Mouse (Mus musculus): ENCODE results near the gene Gcdh. TPM values are rescaled to one million over a fixed set of nuclear protein-coding genes. Genes with fewer than 3 reads are reported as not detected.

Gcdh gene
- polyA plus RNA-seq, 1 experiment from 2014 or later: 73.0 TPM

- peak overlapping the region; percentile 61 for H3K4me2 ChIP-seq (ENCODE audit: low read depth, low read length)
- H3K27me3 ChIP-seq (ENCODE audit: control insufficient read depth, insufficient read depth, low read depth, low read length): no peaks in the 10 kb centered on the region
- H3K9ac ChIP-seq (ENCODE audit: low read depth, low read length): peak overlapping the region; percentile 91
- peaks cover 58% of the 10 kb centered on the region for H3K36me3 ChIP-seq (ENCODE audit: control insufficient read depth, insufficient read depth)
- no peaks in the 10 kb centered on the region for H3K9me3 ChIP-seq (replicated peaks; ENCODE audit: control insufficient read depth, low read length)
- peaks cover 64% of the 10 kb centered on the region for H3K4me1 ChIP-seq (ENCODE audit: control insufficient read depth, low read depth, low read length)
- peak overlapping the region; percentile 97 for H3K27ac ChIP-seq (ENCODE audit: low read length)
- no peak for ATAC-seq (ENCODE audit: low read depth)
- WGBS (ENCODE audit: insufficient replicate concordance): 76% methylated on average over 8 of the region's 8 CpGs
- H3K4me3 ChIP-seq (ENCODE audit: low read depth, low read length): peak overlapping the region; percentile 89
Measured at GRCm38 (mm10) chr8:84837149-84837911, 56.4 kb downstream of the Gcdh start.

Small RNA genes within 50 kb of the gene (microRNA-seq; reads per million reads assigned to microRNA genes)
- gene Gm24197 (not detected), gene Mir7069 (4.2 reads per million, percentile 15 among the genes with 10 or more reads in this experiment)

Other genes with a start within 250 kb of the Gcdh start
- gene Ier2, start 231.1 kb downstream of the Gcdh start, polyA plus RNA-seq (2015; fragmentation: Nextera tagmentation; extraction: Ambion mirVana): 17.3 and 20.3 TPM in 2 replicates
- gene Trmt1, start 207.6 kb downstream of the Gcdh start, polyA plus RNA-seq (2015; fragmentation: Nextera tagmentation; extraction: Ambion mirVana): 27.3 and 27.7 TPM in 2 replicates
- 5.4 and 6.3 TPM in 2 replicates for gene Nacc1, start 206.1 kb downstream of the Gcdh start, polyA plus RNA-seq (2015; fragmentation: Nextera tagmentation; extraction: Ambion mirVana)
- gene Lyl1, start 192.5 kb downstream of the Gcdh start, polyA plus RNA-seq (2015; fragmentation: Nextera tagmentation; extraction: Ambion mirVana): 43.7 and 45.6 TPM in 2 replicates
- 7.0 and 7.8 TPM in 2 replicates for gene G430095P16Rik, start 170.9 kb downstream of the Gcdh start, polyA plus RNA-seq (2015; fragmentation: Nextera tagmentation; extraction: Ambion mirVana)
- 2.0 and 2.4 TPM in 2 replicates for gene Nfix, start 93.6 kb downstream of the Gcdh start, polyA plus RNA-seq (2015; fragmentation: Nextera tagmentation; extraction: Ambion mirVana)
- 2.5 and 3.0 TPM in 2 replicates for gene Dand5, start 71.1 kb downstream of the Gcdh start, polyA plus RNA-seq (2015; fragmentation: Nextera tagmentation; extraction: Ambion mirVana)
- 41.5 and 41.9 TPM in 2 replicates for gene Gadd45gip1, start 62.4 kb downstream of the Gcdh start, polyA plus RNA-seq (2015; fragmentation: Nextera tagmentation; extraction: Ambion mirVana)
- 294 and 307 TPM in 2 replicates for gene Rad23a, start 53.3 kb downstream of the Gcdh start, polyA plus RNA-seq (2015; fragmentation: Nextera tagmentation; extraction: Ambion mirVana)
- 473 and 480 TPM in 2 replicates for gene Calr, start 47.0 kb downstream of the Gcdh start, polyA plus RNA-seq (2015; fragmentation: Nextera tagmentation; extraction: Ambion mirVana)
- gene Farsa, start 36.9 kb downstream of the Gcdh start, polyA plus RNA-seq (2015; fragmentation: Nextera tagmentation; extraction: Ambion mirVana): 52.7 and 53.1 TPM in 2 replicates
- 41.2 and 47.8 TPM in 2 replicates for gene Syce2, start 21.8 kb downstream of the Gcdh start, polyA plus RNA-seq (2015; fragmentation: Nextera tagmentation; extraction: Ambion mirVana)
- 394 and 409 TPM in 2 replicates for gene Klf1, start 8.0 kb upstream of the Gcdh start, polyA plus RNA-seq (2015; fragmentation: Nextera tagmentation; extraction: Ambion mirVana)
- 12.5 and 13.6 TPM in 2 replicates for gene Dnase2a, start 14.6 kb upstream of the Gcdh start, polyA plus RNA-seq (2015; fragmentation: Nextera tagmentation; extraction: Ambion mirVana)
- 0.09 and 0.15 TPM in 2 replicates for gene Mast1, start 43.4 kb upstream of the Gcdh start, polyA plus RNA-seq (2015; fragmentation: Nextera tagmentation; extraction: Ambion mirVana)
- 0.20 and 0.44 TPM in 2 replicates for gene Rtbdn, start 53.1 kb upstream of the Gcdh start, polyA plus RNA-seq (2015; fragmentation: Nextera tagmentation; extraction: Ambion mirVana)
- gene Gm49661, start 75.5 kb upstream of the Gcdh start, polyA plus RNA-seq (2015; fragmentation: Nextera tagmentation; extraction: Ambion mirVana): 0.45 and 1.4 TPM in 2 replicates
- gene Prdx2, start 75.7 kb upstream of the Gcdh start, polyA plus RNA-seq (2015; fragmentation: Nextera tagmentation; extraction: Ambion mirVana): 1,724 and 1,773 TPM in 2 replicates
- 91.6 and 98.1 TPM in 2 replicates for gene Rnaseh2a, start 75.8 kb upstream of the Gcdh start, polyA plus RNA-seq (2015; fragmentation: Nextera tagmentation; extraction: Ambion mirVana)
- gene Junb, start 84.8 kb upstream of the Gcdh start, polyA plus RNA-seq (2015; fragmentation: Nextera tagmentation; extraction: Ambion mirVana): 10.6 and 16.5 TPM in 2 replicates
- 8.5 and 9.5 TPM in 2 replicates for gene Hook2, start 96.7 kb upstream of the Gcdh start, polyA plus RNA-seq (2015; fragmentation: Nextera tagmentation; extraction: Ambion mirVana)
- not detected in 2 replicates for gene Best2, start 120.6 kb upstream of the Gcdh start, polyA plus RNA-seq (2015; fragmentation: Nextera tagmentation; extraction: Ambion mirVana)
- 48.6 and 55.8 TPM in 2 replicates for gene Asna1, start 131.4 kb upstream of the Gcdh start, polyA plus RNA-seq (2015; fragmentation: Nextera tagmentation; extraction: Ambion mirVana)
- gene Trir, start 132.9 kb upstream of the Gcdh start, polyA plus RNA-seq (2015; fragmentation: Nextera tagmentation; extraction: Ambion mirVana): 49.2 and 50.0 TPM in 2 replicates
- gene Tnpo2, start 143.0 kb upstream of the Gcdh start, polyA plus RNA-seq (2015; fragmentation: Nextera tagmentation; extraction: Ambion mirVana): 17.7 and 17.8 TPM in 2 replicates
- gene Fbxw9, start 166.1 kb upstream of the Gcdh start, polyA plus RNA-seq (2015; fragmentation: Nextera tagmentation; extraction: Ambion mirVana): 10.3 and 10.4 TPM in 2 replicates
- not detected in 2 replicates for gene Gm5741, start 174.1 kb upstream of the Gcdh start, polyA plus RNA-seq (2015; fragmentation: Nextera tagmentation; extraction: Ambion mirVana)
- gene Dhps, start 177.8 kb upstream of the Gcdh start, polyA plus RNA-seq (2015; fragmentation: Nextera tagmentation; extraction: Ambion mirVana): 23.5 and 25.7 TPM in 2 replicates
- gene Wdr83os, start 186.8 kb upstream of the Gcdh start, polyA plus RNA-seq (2015; fragmentation: Nextera tagmentation; extraction: Ambion mirVana): 56.0 and 58.2 TPM in 2 replicates
- gene Wdr83, start 187.4 kb upstream of the Gcdh start, polyA plus RNA-seq (2015; fragmentation: Nextera tagmentation; extraction: Ambion mirVana): 22.0 and 23.6 TPM in 2 replicates
- 38.7 and 44.4 TPM in 2 replicates for gene Man2b1, start 189.3 kb upstream of the Gcdh start, polyA plus RNA-seq (2015; fragmentation: Nextera tagmentation; extraction: Ambion mirVana)
- 2.6 and 3.4 TPM in 2 replicates for gene Zfp791, start 229.2 kb upstream of the Gcdh start, polyA plus RNA-seq (2015; fragmentation: Nextera tagmentation; extraction: Ambion mirVana)